Comparison of ENCODE assay signal across 16 mouse cellular contexts in the genomic region with DNA sequence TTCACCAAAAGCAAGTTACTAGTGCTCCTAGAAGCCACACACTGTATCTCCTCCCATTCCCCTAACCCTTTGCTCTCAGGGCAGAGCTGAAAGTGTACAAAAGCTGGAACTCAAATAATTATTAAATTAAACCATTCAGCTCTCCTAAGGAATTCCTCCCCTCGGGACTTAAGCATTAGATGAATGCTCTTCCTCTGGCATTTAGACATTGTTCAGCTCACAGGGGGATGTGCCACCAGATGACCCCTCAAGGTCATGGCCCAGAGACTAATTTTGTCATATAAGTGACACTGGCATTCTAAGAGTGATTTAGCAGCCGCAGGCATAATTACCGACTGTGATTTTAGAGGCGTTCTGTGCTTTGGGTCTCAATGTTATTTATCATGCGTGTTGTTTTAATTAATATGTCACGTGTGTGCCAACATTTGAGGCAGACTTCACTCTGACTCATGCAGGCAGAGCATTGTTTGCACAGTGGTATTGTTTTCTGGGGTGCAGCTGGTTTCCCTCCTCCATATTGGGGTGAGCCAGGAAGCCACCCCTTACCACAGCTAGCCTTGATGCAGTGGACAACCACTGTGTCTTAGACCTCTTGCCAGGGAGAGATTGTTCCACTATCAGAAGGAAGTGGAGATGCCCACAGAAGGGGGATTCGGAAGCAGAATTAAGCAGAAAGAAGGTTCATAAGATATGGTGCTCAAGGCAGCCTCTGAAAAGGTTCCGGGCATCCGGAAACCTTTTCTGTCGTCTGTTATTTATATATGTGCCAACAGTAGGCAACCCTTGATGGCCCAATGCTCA.
A peak's percentile ranks its signal among the peaks of the same experiment; 100 is the strongest.
DNase-seq lines count a peak whose midpoint lies in the region; ATAC-seq and TF ChIP-seq lines count a peak whose summit lies in the region.
"Had no signal": no experiment of that assay in that cellular context is flagged by ENCODE, and none has a peak within 500 bp of the region (broad histone marks: within the 10 kb centered on the region; RNA-seq: fewer than 3 reads in every experiment).

No protein-coding gene starts in this region.

- no peak overlapping the region for H3K27ac ChIP-seq in forebrain, embryonic 14.5 days (ENCODE audit: low read depth, low read length)
- no peak overlapping the region for H3K27ac ChIP-seq in forebrain, embryonic 12.5 days
- H3K27ac ChIP-seq in lung, postnatal 0 days (ENCODE audit: low read length) = no peak overlapping the region
- H3K27ac ChIP-seq in hindbrain, embryonic 16.5 days (ENCODE audit: low read depth, low read length) = no peak overlapping the region
- H3K27ac ChIP-seq: heart, adult 2 months; kidney, embryonic 15.5 days; midbrain, embryonic 15.5 days had no signal

- peak; percentile 31 for DNase-seq in forebrain, embryonic 14.5 days (ENCODE audit: low spot score)
- no peak for DNase-seq in lung, postnatal 0 days (ENCODE audit: low spot score)
- no peak for DNase-seq in lung, postnatal 25 days (ENCODE audit: low spot score)
- DNase-seq in retina, embryonic 14.5 days (ENCODE audit: low spot score) = peak; percentile 46
- DNase-seq in left cerebral cortex, postnatal 36 days (ENCODE audit: low spot score in 2 of 2) = no peak
- no peak for DNase-seq in right cerebral cortex, adult 2 months (ENCODE audit: low spot score in 2 of 2)
- DNase-seq: adrenal gland, postnatal 25 days; B cell, adult 2 months; cerebellum, adult 9-11 months; heart, adult 2 months; lung, adult 18-20 months had no signal

- no peak overlapping the region for H3K4me3 ChIP-seq in forebrain, embryonic 14.5 days (ENCODE audit: low read depth, low read length)
- no peak overlapping the region for H3K4me3 ChIP-seq in forebrain, embryonic 12.5 days (replicated peaks)
- H3K4me3 ChIP-seq in lung, postnatal 0 days (ENCODE audit: low read depth, low read length) = no peak overlapping the region
- no peak overlapping the region for H3K4me3 ChIP-seq in hindbrain, embryonic 16.5 days (ENCODE audit: low read length)
- H3K4me3 ChIP-seq: heart, adult 2 months; kidney, embryonic 15.5 days; midbrain, embryonic 15.5 days had no signal

- intact Hi-C loops in left cerebral cortex, postnatal 36 days (cut with DNase I) = no loop called here

- peak; percentile 45; the same call in 1 of the 2 replicates for ATAC-seq in forebrain, embryonic 14.5 days
- ATAC-seq in forebrain, embryonic 12.5 days (ENCODE audit: low FRiP score) = no peak
- ATAC-seq in lung, postnatal 0 days = peak; percentile 35; the same call in 1 of the 2 replicates
- 0 out of 2 replicates have a peak, but pooled peaks have one; percentile 21 for ATAC-seq in hindbrain, embryonic 16.5 days
- ATAC-seq: midbrain, embryonic 15.5 days; Patski had no signal

- 55% methylated on average over 10 of the region's 10 CpGs for whole genome bisulfite sequencing in forebrain, embryonic 14.5 days
- 55% methylated on average over 10 of the region's 10 CpGs for WGBS in forebrain, embryonic 12.5 days
- WGBS in lung, postnatal 0 days = 60% methylated on average over 10 of the region's 10 CpGs
- WGBS in hindbrain, embryonic 16.5 days = 36% methylated on average over 10 of the region's 10 CpGs

- H3K36me3 ChIP-seq in forebrain, embryonic 14.5 days (ENCODE audit: control insufficient read depth, insufficient read depth, low read length) = no peaks in the 10 kb centered on the region
- H3K36me3 ChIP-seq in forebrain, embryonic 12.5 days (replicated peaks) = no peaks in the 10 kb centered on the region
- H3K36me3 ChIP-seq in lung, postnatal 0 days (ENCODE audit: insufficient read depth, low read length) = no peaks in the 10 kb centered on the region
- no peaks in the 10 kb centered on the region for H3K36me3 ChIP-seq in hindbrain, embryonic 16.5 days (ENCODE audit: control insufficient read depth, insufficient read depth, low read length)
- H3K36me3 ChIP-seq: kidney, embryonic 15.5 days; midbrain, embryonic 15.5 days had no signal

- TF ChIP-seq CTCF in lung, postnatal 0 days (IDR thresholded peaks at IDR 0.05) = no peak

- H3K9ac ChIP-seq in forebrain, embryonic 14.5 days (ENCODE audit: low read length) = no peak overlapping the region
- no peak overlapping the region for H3K9ac ChIP-seq in forebrain, embryonic 12.5 days
- no peak overlapping the region for H3K9ac ChIP-seq in lung, postnatal 0 days (replicated peaks; ENCODE audit: low read depth)
- H3K9ac ChIP-seq in hindbrain, embryonic 16.5 days (ENCODE audit: low read depth, low read length) = no peak overlapping the region
- H3K9ac ChIP-seq: kidney, embryonic 15.5 days; midbrain, embryonic 15.5 days had no signal

- no peak for TF ChIP-seq EP300 in lung, postnatal 0 days (IDR thresholded peaks at IDR 0.05)

- H3K4me2 ChIP-seq in forebrain, embryonic 14.5 days (ENCODE audit: low read length) = no peak overlapping the region
- H3K4me2 ChIP-seq in forebrain, embryonic 12.5 days = no peak overlapping the region
- H3K4me2 ChIP-seq in lung, postnatal 0 days (replicated peaks; ENCODE audit: low read depth, low read length) = no peak overlapping the region
- no peak overlapping the region for H3K4me2 ChIP-seq in hindbrain, embryonic 16.5 days (ENCODE audit: low read length)
- H3K4me2 ChIP-seq: kidney, embryonic 15.5 days; midbrain, embryonic 15.5 days had no signal

- H3K4me1 ChIP-seq in forebrain, embryonic 14.5 days (ENCODE audit: control insufficient read depth, insufficient read depth, low read length) = peaks cover 22% of the 10 kb centered on the region
- H3K4me1 ChIP-seq in forebrain, embryonic 12.5 days = peaks cover 36% of the 10 kb centered on the region
- no peaks in the 10 kb centered on the region for H3K4me1 ChIP-seq in lung, postnatal 0 days (ENCODE audit: insufficient read depth, low read depth, low read length)
- H3K4me1 ChIP-seq in hindbrain, embryonic 16.5 days (ENCODE audit: control insufficient read depth, insufficient read depth, low read depth, low read length) = peaks cover 4% of the 10 kb centered on the region

- no peaks in the 10 kb centered on the region for H3K27me3 ChIP-seq in forebrain, embryonic 14.5 days (replicated peaks; ENCODE audit: control insufficient read depth, insufficient read depth, low read length)
- peaks cover 9% of the 10 kb centered on the region; the same call in 1 of the 2 replicates for H3K27me3 ChIP-seq in forebrain, embryonic 12.5 days
- H3K27me3 ChIP-seq in lung, postnatal 0 days (replicated peaks; ENCODE audit: insufficient read depth, low read length) = no peaks in the 10 kb centered on the region
- no peaks in the 10 kb centered on the region for H3K27me3 ChIP-seq in hindbrain, embryonic 16.5 days (replicated peaks; ENCODE audit: control insufficient read depth, insufficient read depth, low read length)
- H3K27me3 ChIP-seq: midbrain, embryonic 15.5 days; Patski had no signal

- no peaks in the 10 kb centered on the region for H3K9me3 ChIP-seq in forebrain, embryonic 14.5 days (replicated peaks; ENCODE audit: control insufficient read depth, low read length)
- H3K9me3 ChIP-seq in forebrain, embryonic 12.5 days = no peaks in the 10 kb centered on the region
- H3K9me3 ChIP-seq in lung, postnatal 0 days (ENCODE audit: low read length) = no peaks in the 10 kb centered on the region
- H3K9me3 ChIP-seq in hindbrain, embryonic 16.5 days (ENCODE audit: control insufficient read depth, low read length) = no peaks in the 10 kb centered on the region
- H3K9me3 ChIP-seq: kidney, embryonic 15.5 days; midbrain, embryonic 15.5 days had no signal

Comparison
In these comparisons a context has a peak if more than half of its experiments do, and no peak if none do; other contexts are left out.
1. DNase-seq: peak in forebrain, embryonic 14.5 days (single experiment) and retina, embryonic 14.5 days (single experiment); none in lung, postnatal 0 days (single experiment), lung, postnatal 25 days (single experiment), left cerebral cortex, postnatal 36 days (0 of 2) and right cerebral cortex, adult 2 months (0 of 2).